8 mouse cellular contexts compared by ENCODE assay signal in genomic region chr11:97575638-97576037, GRCm38 (mm10). TPM values are rescaled to one million over a fixed set of nuclear protein-coding genes. Genes with fewer than 3 reads are reported as not detected.
DNase-seq lines count a peak whose midpoint lies in the region; ATAC-seq and TF ChIP-seq lines count a peak whose summit lies in the region.

No protein-coding gene starts in this region.

- H3K27me3 ChIP-seq in G1E (ENCODE audit: insufficient read depth, low read length) = peaks cover 93% of the 10 kb centered on the region
- 0 out of 2 replicates have a peak, but pooled peaks cover 16% of the 10 kb centered on the region for H3K27me3 ChIP-seq in hindbrain, embryonic 13.5 days

- H3K4me3 ChIP-seq in G1E (ENCODE audit: low read depth, low read length) = peak overlapping the region; percentile 65; the same call in 1 of the 2 replicates
- peak overlapping the region; percentile 82 for H3K4me3 ChIP-seq in hindbrain, embryonic 13.5 days

- DNase-seq in G1E (ENCODE audit: low spot score) = peak; percentile 70
- DNase-seq in cerebellum, adult 11-12 months = peak; percentile 87
- peak; percentile 87 for DNase-seq in forelimb bud, embryonic 11.5 days (ENCODE audit: low read depth, low spot score)
- peak; percentile 77 for DNase-seq in layer of hippocampus, postnatal 36 days
- peak; percentile 88 for DNase-seq in lung, postnatal 36 days
- peak; percentile 79 to 80 for DNase-seq in right cerebral cortex, adult 2 months (ENCODE audit: low spot score in 2 of 2)
- DNase-seq in urinary bladder, postnatal 36 days (ENCODE audit: low spot score in 2 of 2) = peak; percentile 57 to 59

- H3K36me3 ChIP-seq in G1E (replicated peaks) = no peaks in the 10 kb centered on the region
- H3K36me3 ChIP-seq in hindbrain, embryonic 13.5 days = no peaks in the 10 kb centered on the region

- peak; percentile 56 for TF ChIP-seq CTCF in G1E (IDR thresholded peaks at IDR 0.05; ENCODE audit: low read depth, low read length)

- peak overlapping the region; percentile 91 for H3K4me2 ChIP-seq in hindbrain, embryonic 13.5 days

- peak overlapping the region; percentile 97 for H3K9ac ChIP-seq in hindbrain, embryonic 13.5 days

- 2% methylated on average over 18 of the region's 18 CpGs for WGBS in hindbrain, embryonic 13.5 days

- no peak for ATAC-seq in G1E (ENCODE audit: extremely low read depth, insufficient number of reproducible peaks, low FRiP score, poor library complexity, severe bottlenecking)
- peak; percentile 50 for ATAC-seq in hindbrain, embryonic 13.5 days (ENCODE audit: low FRiP score)

- peak overlapping the region; percentile 97 for H3K27ac ChIP-seq in hindbrain, embryonic 13.5 days

- peaks cover 19% of the 10 kb centered on the region for H3K4me1 ChIP-seq in G1E (ENCODE audit: insufficient read depth, low read depth, low read length)
- H3K4me1 ChIP-seq in hindbrain, embryonic 13.5 days (replicated peaks) = peaks cover 65% of the 10 kb centered on the region

- H3K9me3 ChIP-seq in G1E (replicated peaks) = no peaks in the 10 kb centered on the region
- H3K9me3 ChIP-seq in hindbrain, embryonic 13.5 days = no peaks in the 10 kb centered on the region

RNA-seq across cellular contexts. Expression of gene Srcin1, which starts 0.3 kb away (rescaled TPM):
- total RNA-seq in G1E (2014; fragmentation: Nextera tagmentation) (0.15 TPM in 2 replicates), G1E (2017) (0.29 and 0.49 TPM in 2 replicates)
- 0.21 and 0.25 TPM in 2 replicates for polyA plus RNA-seq in G1E (2012)
- polyA plus RNA-seq in hindbrain, embryonic 13.5 days (2015; fragmentation: Nextera tagmentation; extraction: Ambion mirVana) = 6.0 and 7.0 TPM in 2 replicates
- 100 to 1,000 TPM; 230 to 247 TPM for total RNA-seq in layer of hippocampus, postnatal 36 days (2021)

RNA-seq across cellular contexts. Expression of gene Epop, which starts 53.9 kb away (rescaled TPM):
- total RNA-seq in G1E (2014; fragmentation: Nextera tagmentation) (2.6 and 4.5 TPM in 2 replicates), G1E (2017) (2.7 and 3.9 TPM in 2 replicates)
- polyA plus RNA-seq in G1E (2012) = 60.9 and 77.7 TPM in 2 replicates
- polyA plus RNA-seq in hindbrain, embryonic 13.5 days (2015; fragmentation: Nextera tagmentation; extraction: Ambion mirVana) = 2.3 and 3.0 TPM in 2 replicates
- 10 to 100 TPM; 33.6 to 34.2 TPM for total RNA-seq in layer of hippocampus, postnatal 36 days (2021)

Comparison
In these comparisons a context has a peak if more than half of its experiments do, and no peak if none do; other contexts are left out.
1. RNA of gene Srcin1, which starts 0.3 kb away (total RNA-seq): 230 to 247 TPM in layer of hippocampus, postnatal 36 days; 0.15 to 0.49 TPM in G1E; every median in the first group is over 100 times any median in the second.
2. RNA of gene Epop, which starts 53.9 kb away (total RNA-seq): 33.6 to 34.2 TPM in layer of hippocampus, postnatal 36 days; 2.6 to 4.5 TPM in G1E; every median in the first group is over 4 times any median in the second.
3. Peak in every context shown above with its lines, with median percentiles within 50 percentile points of each other: DNase-seq.